Comparison of ENCODE assay signal across 16 mouse cellular contexts in genomic region chr1:121278370-121278769, GRCm38 (mm10).
"Had no signal": no experiment of that assay in that cellular context is flagged by ENCODE, and none has a peak within 500 bp of the region (broad histone marks: within the 10 kb centered on the region; RNA-seq: fewer than 3 reads in every experiment).

No protein-coding gene starts in this region.

- H3K4me1 ChIP-seq: limb, embryonic 12.5 days; liver, embryonic 13.5 days; lung, embryonic 15.5 days; megakaryocyte, embryonic 14.5 days had no signal

- H3K4me3 ChIP-seq: limb, embryonic 12.5 days; liver, embryonic 13.5 days; lung, embryonic 15.5 days; megakaryocyte, embryonic 14.5 days had no signal

- DNase-seq: kidney, adult 9 months; kidney, postnatal 36 days; layer of hippocampus, adult 9-11 months; layer of hippocampus, postnatal 36 days; liver; liver, embryonic 13.5 days; liver, postnatal 0 days; lung, postnatal 14 days; midbrain, embryonic 14.5 days; right cerebral cortex, postnatal 14 days; thymus, postnatal 36 days had no signal

- ATAC-seq: liver, postnatal 0 days had no signal

- H3K4me2 ChIP-seq: limb, embryonic 12.5 days; liver, embryonic 13.5 days; lung, embryonic 15.5 days had no signal

- H3K9ac ChIP-seq: limb, embryonic 12.5 days; liver, embryonic 13.5 days; liver, postnatal 0 days; lung, embryonic 15.5 days had no signal

- H3K36me3 ChIP-seq: limb, embryonic 12.5 days; liver, embryonic 13.5 days; lung, embryonic 15.5 days had no signal

- H3K27me3 ChIP-seq: limb, embryonic 12.5 days; liver, embryonic 13.5 days; lung, embryonic 15.5 days; megakaryocyte, embryonic 14.5 days had no signal

- H3K9me3 ChIP-seq: limb, embryonic 12.5 days; liver, embryonic 13.5 days; lung, embryonic 15.5 days had no signal

- H3K27ac ChIP-seq: kidney, postnatal 0 days; limb, embryonic 12.5 days; liver, embryonic 13.5 days; lung, embryonic 15.5 days; macrophage had no signal
